Mouse (Mus musculus) CH12.LX (cell line): Measurements from ENCODE around the gene Mtfr1l.

Experiments
- CHD2 ChIP-seq: IDR thresholded peaks from 2 replicates; pipeline ENCODE4 v1.6.1; 2011; ENCODE audit warnings: low read length, improper control_type of control experiment
- CTCF ChIP-seq, 2 experiments: IDR thresholded peaks in 1 of 2; conservative IDR thresholded peaks in 1 of 2; 2 replicates each; pipeline ENCODE4 v1.5.1; 2011 to 2012; ENCODE audit warnings: low read depth in 2 of 2, low read length in 2 of 2, improper control_type of control experiment in 1 of 2, inconsistent platforms in 1 of 2, mild to moderate bottlenecking in 1 of 2, moderate library complexity in 1 of 2
- E2F4 ChIP-seq: IDR thresholded peaks from 2 replicates; pipeline ENCODE4 v1.6.1; 2011; ENCODE audit warnings: low read depth, low read length, improper control_type of control experiment; ENCODE audit not compliant: insufficient replicate concordance
- ELF1 ChIP-seq: IDR thresholded peaks from 2 replicates; pipeline ENCODE4 v1.6.1; 2014; ENCODE audit warnings: low read depth, mild to moderate bottlenecking, inconsistent platforms, low read length, improper control_type of control experiment
- EP300 ChIP-seq: IDR thresholded peaks from 2 replicates; pipeline ENCODE4 v1.6.1; 2011; ENCODE audit warnings: low read length, improper control_type of control experiment
- POLR2A ChIP-seq: IDR thresholded peaks from 2 replicates; pipeline ENCODE4 v1.6.1; 2011; ENCODE audit warnings: low read depth, mild to moderate bottlenecking, improper control_type of control experiment, low read length
- RAD21 ChIP-seq: IDR thresholded peaks from 2 replicates; pipeline ENCODE4 v1.6.1; 2011; ENCODE audit warnings: low read depth, mild to moderate bottlenecking, low read length, improper control_type of control experiment, moderate library complexity
- RCOR1 ChIP-seq: conservative IDR thresholded peaks from 2 replicates; pipeline ENCODE4 v1.6.1; 2012; ENCODE audit warnings: low read depth, mild to moderate bottlenecking, inconsistent platforms, low read length, improper control_type of control experiment
- TBP ChIP-seq: conservative IDR thresholded peaks from 2 replicates; pipeline ENCODE4 v1.6.1; 2011; ENCODE audit warnings: low read depth, low read length, improper control_type of control experiment
- UBTF ChIP-seq: IDR thresholded peaks from 2 replicates; pipeline ENCODE4 v1.6.1; 2012; ENCODE audit warnings: low read depth, mild to moderate bottlenecking, inconsistent platforms, low read length, improper control_type of control experiment, moderate library complexity
- ZNF384 ChIP-seq: IDR thresholded peaks from 2 replicates; pipeline ENCODE4 v1.6.1; 2012; ENCODE audit warnings: low read depth, low read length, improper control_type of control experiment, inconsistent platforms

DNA sequence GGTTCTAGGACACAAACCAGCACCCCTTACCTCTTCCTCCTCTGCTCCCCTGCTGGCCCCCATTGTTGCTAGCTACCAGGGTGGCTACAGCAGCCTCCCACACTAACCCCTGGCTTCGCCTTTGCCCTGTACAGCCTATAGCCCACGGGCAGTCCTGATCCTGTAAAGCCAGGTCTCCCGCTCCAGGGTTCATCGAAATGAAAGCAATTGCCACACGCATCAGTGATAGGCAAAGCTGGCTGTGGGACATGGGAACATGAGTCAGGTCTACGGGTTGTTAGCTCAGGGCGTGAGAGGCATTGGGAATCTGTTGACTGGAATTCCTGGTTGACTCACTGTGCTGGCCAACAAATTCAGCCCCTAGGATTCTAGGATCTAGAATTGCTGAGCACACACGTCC is 52.7 kb downstream of the Mtfr1l start:
- TF ChIP-seq ELF1, result no peak
- TF ChIP-seq TBP, result no peak
- no peak for TF ChIP-seq ZNF384
- no peak for TF ChIP-seq RAD21
- no peak for TF ChIP-seq CTCF (conservative IDR thresholded peaks at IDR 0.05 in 1 of 2, IDR thresholded peaks at IDR 0.05 in 1 of 2; ENCODE audit: low read depth in 2 of 2, low read length in 2 of 2)
- TF ChIP-seq EP300, result no peak
- no peak for TF ChIP-seq CHD2
- TF ChIP-seq POLR2A, result no peak
- no peak for TF ChIP-seq UBTF
- no peak for TF ChIP-seq E2F4
- TF ChIP-seq RCOR1, result no peak
